Mouse (Mus musculus): ENCODE measurements around the gene Dnmt3c. TPM values are rescaled to one million over a fixed set of nuclear protein-coding genes. Genes with fewer than 3 reads are reported as not detected.

The Dnmt3c gene
- polyA plus RNA-seq, 1 experiment from 2014 or later = not detected

Other genes with a start within 250 kb of the Dnmt3c start
- gene 4930404H24Rik, start 203.9 kb upstream of the Dnmt3c start, polyA plus RNA-seq (2015; fragmentation: Nextera tagmentation; extraction: Ambion mirVana) = not detected in 2 replicates
- 40.8 and 43.3 TPM in 2 replicates for gene Nol4l, start 166.7 kb upstream of the Dnmt3c start, polyA plus RNA-seq (2015; fragmentation: Nextera tagmentation; extraction: Ambion mirVana)
- gene Commd7, start 63.9 kb upstream of the Dnmt3c start, polyA plus RNA-seq (2015; fragmentation: Nextera tagmentation; extraction: Ambion mirVana) = 84.6 and 85.9 TPM in 2 replicates
- 3.9 and 4.6 TPM in 2 replicates for gene Dnmt3b, start 47.2 kb upstream of the Dnmt3c start, polyA plus RNA-seq (2015; fragmentation: Nextera tagmentation; extraction: Ambion mirVana)
- 395 and 425 TPM in 2 replicates for gene Mapre1, start 44.6 kb downstream of the Dnmt3c start, polyA plus RNA-seq (2015; fragmentation: Nextera tagmentation; extraction: Ambion mirVana)
- not detected in 2 replicates for gene Efcab8, start 83.3 kb downstream of the Dnmt3c start, polyA plus RNA-seq (2015; fragmentation: Nextera tagmentation; extraction: Ambion mirVana)
- gene Sun5, start 174.4 kb downstream of the Dnmt3c start, polyA plus RNA-seq (2015; fragmentation: Nextera tagmentation; extraction: Ambion mirVana) = not detected in 2 replicates
- not detected in 2 replicates for gene Bpifb2, start 178.4 kb downstream of the Dnmt3c start, polyA plus RNA-seq (2015; fragmentation: Nextera tagmentation; extraction: Ambion mirVana)
- gene Bpifb6, start 203.7 kb downstream of the Dnmt3c start, polyA plus RNA-seq (2015; fragmentation: Nextera tagmentation; extraction: Ambion mirVana) = not detected in 2 replicates
- gene Bpifb3, start 221.6 kb downstream of the Dnmt3c start, polyA plus RNA-seq (2015; fragmentation: Nextera tagmentation; extraction: Ambion mirVana) = not detected in 2 replicates
- gene Bpifb4, start 241.6 kb downstream of the Dnmt3c start, polyA plus RNA-seq (2015; fragmentation: Nextera tagmentation; extraction: Ambion mirVana) = not detected in 2 replicates

All from neural tube, embryonic 13.5 days (tissue).